In genomic region chr9:20743946-20744738, GRCm38 (mm10) we compare ENCODE assay signal across 8 mouse cellular contexts. TPM values are rescaled to one million over a fixed set of nuclear protein-coding genes. Genes with fewer than 3 reads are reported as not detected.
DNase-seq lines count a peak whose midpoint lies in the region; ATAC-seq and TF ChIP-seq lines count a peak whose summit lies in the region.

No protein-coding gene starts in this region.

- 16% methylated on average over 21 of the region's 22 CpGs for WGBS in heart, postnatal 0 days
- 17% methylated on average over 22 of the region's 22 CpGs for WGBS in heart, embryonic 10.5 days
- WGBS in midbrain, embryonic 16.5 days = 10% methylated on average over 22 of the region's 22 CpGs

- no peaks in the 10 kb centered on the region for H3K9me3 ChIP-seq in heart, postnatal 0 days (replicated peaks; ENCODE audit: control insufficient read depth, low read length)
- H3K9me3 ChIP-seq in heart, embryonic 10.5 days = no peaks in the 10 kb centered on the region
- H3K9me3 ChIP-seq in MEL (replicated peaks; ENCODE audit: insufficient read depth, low read length) = no peaks in the 10 kb centered on the region
- H3K9me3 ChIP-seq in midbrain, embryonic 16.5 days (replicated peaks; ENCODE audit: control insufficient read depth, low read length, poor library complexity, severe bottlenecking) = no peaks in the 10 kb centered on the region

- TF ChIP-seq POLR2A in MEL (IDR thresholded peaks at IDR 0.05; ENCODE audit: control insufficient read depth in 1 of 2, insufficient read depth in 1 of 2, low read depth in 1 of 2, low read length in 2 of 2, poor library complexity in 1 of 2) = no peak

- H3K27me3 ChIP-seq in heart, postnatal 0 days (ENCODE audit: control insufficient read depth, insufficient read depth, low read length) = peaks cover 66% of the 10 kb centered on the region
- peaks cover 79% of the 10 kb centered on the region for H3K27me3 ChIP-seq in heart, embryonic 10.5 days (ENCODE audit: insufficient read depth, poor library complexity, severe bottlenecking)
- peaks cover 13 to 18% of the 10 kb centered on the region in 2 experiments for H3K27me3 ChIP-seq in MEL (ENCODE audit: control insufficient read depth in 1 of 2, insufficient read depth in 2 of 2, low read length in 2 of 2)
- H3K27me3 ChIP-seq in midbrain, embryonic 16.5 days (ENCODE audit: control insufficient read depth, insufficient read depth, low read depth, low read length) = no peaks in the 10 kb centered on the region

- TF ChIP-seq EP300 in heart, postnatal 0 days (IDR thresholded peaks at IDR 0.05; ENCODE audit: low read depth) = no peak
- no peak for TF ChIP-seq EP300 in MEL (IDR thresholded peaks at IDR 0.05; ENCODE audit: low read depth in 1 of 2, low read length in 2 of 2)

- DNase-seq in heart, postnatal 0 days (ENCODE audit: low spot score) = no peak
- no peak for DNase-seq in heart, embryonic 10.5 days (ENCODE audit: low spot score)
- DNase-seq in A20 (ENCODE audit: low read depth, low spot score) (peak; percentile 48), MEL (ENCODE audit: low read depth, low spot score) (peak; percentile 85)
- DNase-seq in frontal cortex, postnatal 14 days (ENCODE audit: low spot score in 2 of 2) = peak; percentile 46 to 57
- DNase-seq in cerebellum, adult 11 months = no peak

- no peak for ATAC-seq in heart, postnatal 0 days (ENCODE audit: insufficient read depth, low read depth)
- no peak for ATAC-seq in midbrain, embryonic 16.5 days
- ATAC-seq in megakaryocyte-erythroid progenitor cell, adult 5-6 weeks (replicated peaks; ENCODE audit: low FRiP score, low TSS enrichment, poor library complexity, severe bottlenecking) = no peak

- H3K36me3 ChIP-seq in heart, postnatal 0 days (replicated peaks; ENCODE audit: control insufficient read depth, insufficient read depth, low read length) = no peaks in the 10 kb centered on the region
- H3K36me3 ChIP-seq in heart, embryonic 10.5 days = no peaks in the 10 kb centered on the region
- peaks cover 0 to 18% of the 10 kb centered on the region in 2 experiments; a peak in 2 of 4 replicates for H3K36me3 ChIP-seq in MEL (ENCODE audit: control insufficient read depth in 1 of 2, insufficient read depth in 2 of 2, low read length in 2 of 2)
- H3K36me3 ChIP-seq in midbrain, embryonic 16.5 days (ENCODE audit: control insufficient read depth, insufficient read depth, low read length) = no peaks in the 10 kb centered on the region

- no peak overlapping the region for H3K4me3 ChIP-seq in heart, postnatal 0 days (ENCODE audit: low read depth, low read length)
- no peak overlapping the region for H3K4me3 ChIP-seq in heart, embryonic 10.5 days
- H3K4me3 ChIP-seq in MEL (ENCODE audit: control insufficient read depth in 1 of 2, insufficient read depth in 1 of 2, low read depth in 2 of 2, low read length in 2 of 2) = no peak overlapping the region
- H3K4me3 ChIP-seq in midbrain, embryonic 16.5 days (ENCODE audit: low read depth, low read length) = peak overlapping the region; percentile 70

- no peak overlapping the region for H3K27ac ChIP-seq in heart, postnatal 0 days (ENCODE audit: low read depth)
- no peak overlapping the region for H3K27ac ChIP-seq in heart, embryonic 10.5 days
- H3K27ac ChIP-seq in MEL (ENCODE audit: control insufficient read depth, low read depth, low read length) = no peak overlapping the region
- no peak overlapping the region for H3K27ac ChIP-seq in midbrain, embryonic 16.5 days (ENCODE audit: low read length)

- peak; percentile 52 for TF ChIP-seq CTCF in heart, postnatal 0 days (IDR thresholded peaks at IDR 0.05; ENCODE audit: low read depth)
- TF ChIP-seq CTCF in MEL (IDR thresholded peaks at IDR 0.05 in 2 of 3, conservative IDR thresholded peaks at IDR 0.05 in 1 of 3; ENCODE audit: control insufficient read depth in 1 of 3, insufficient read depth in 1 of 3, low read depth in 2 of 3, low read length in 3 of 3, poor library complexity in 1 of 3, severe bottlenecking in 1 of 3) = peak; percentile 99 to 100 (median 100)

- peak; percentile 84 for TF ChIP-seq RAD21 in MEL (IDR thresholded peaks at IDR 0.05; ENCODE audit: low read depth, low read length)

- no peaks in the 10 kb centered on the region for H3K79me2 ChIP-seq in MEL (ENCODE audit: control insufficient read depth, insufficient read depth, low read length, poor library complexity)

- no peak overlapping the region for H3K4me2 ChIP-seq in heart, postnatal 0 days (ENCODE audit: low read depth, low read length)
- peak overlapping the region; percentile 68 for H3K4me2 ChIP-seq in midbrain, embryonic 16.5 days (ENCODE audit: low read length)

- H3K4me1 ChIP-seq in heart, postnatal 0 days (ENCODE audit: control insufficient read depth, insufficient read depth) = no peaks in the 10 kb centered on the region
- peaks cover 17% of the 10 kb centered on the region for H3K4me1 ChIP-seq in heart, embryonic 10.5 days
- peaks cover 10 to 38% of the 10 kb centered on the region in 2 experiments for H3K4me1 ChIP-seq in MEL (ENCODE audit: control insufficient read depth in 1 of 2, insufficient read depth in 2 of 2, low read length in 2 of 2)
- peaks cover 10% of the 10 kb centered on the region; the same call in 1 of the 2 replicates for H3K4me1 ChIP-seq in midbrain, embryonic 16.5 days (ENCODE audit: control insufficient read depth, insufficient read depth, low read length)

- H3K9ac ChIP-seq in heart, postnatal 0 days (replicated peaks; ENCODE audit: low read depth, low read length) = no peak overlapping the region
- no peak overlapping the region for H3K9ac ChIP-seq in MEL (ENCODE audit: control insufficient read depth, low read depth, low read length, poor library complexity, severe bottlenecking)
- H3K9ac ChIP-seq in midbrain, embryonic 16.5 days (ENCODE audit: low read depth, low read length) = peak overlapping the region; percentile 90

TF ChIP-seq in MEL, 35 proteins besides CTCF, POLR2A, EP300 and RAD21 (continues in another document):
- peak; percentile 40; the same call in 1 of the 2 replicates for TF ChIP-seq MXI1 (IDR thresholded peaks at IDR 0.05; ENCODE audit: low read depth, low read length)
- TF ChIP-seq MYC (IDR thresholded peaks at IDR 0.05; ENCODE audit: low read depth, low read length) = no peak
- no peak for TF ChIP-seq ZKSCAN1 (IDR thresholded peaks at IDR 0.05; ENCODE audit: low read depth, low read length)
- TF ChIP-seq ZNF384 (IDR thresholded peaks at IDR 0.05; ENCODE audit: low read depth, low read length) = peak; percentile 98
- TF ChIP-seq TAL1 (IDR thresholded peaks at IDR 0.05; ENCODE audit: low read length) = no peak
- no peak for TF ChIP-seq GATA1 (IDR thresholded peaks at IDR 0.05; ENCODE audit: low read depth, low read length)
- no peak for TF ChIP-seq NRF1 (IDR thresholded peaks at IDR 0.05; ENCODE audit: insufficient read depth, low read depth, low read length, poor library complexity, severe bottlenecking)
- TF ChIP-seq MAX (IDR thresholded peaks at IDR 0.05; ENCODE audit: low read length) = no peak; the same call in 1 of the 2 replicates
- peak; percentile 82; the same call in 1 of the 2 replicates for TF ChIP-seq MAZ (IDR thresholded peaks at IDR 0.05; ENCODE audit: low read depth, low read length)
- no peak for TF ChIP-seq ELF1 (IDR thresholded peaks at IDR 0.05; ENCODE audit: low read depth, low read length)
- 0 out of 2 replicates have a peak, but pooled peaks have one; percentile 16 for TF ChIP-seq NELFE (IDR thresholded peaks at IDR 0.05; ENCODE audit: low read depth, low read length)
- TF ChIP-seq MYB (IDR thresholded peaks at IDR 0.05; ENCODE audit: low read depth, low read length) = no peak
- peak; percentile 84 for TF ChIP-seq USF1 (IDR thresholded peaks at IDR 0.05; ENCODE audit: low read depth, low read length)
- TF ChIP-seq TBP (IDR thresholded peaks at IDR 0.05; ENCODE audit: low read depth, low read length) = no peak
- no peak for TF ChIP-seq UBTF (IDR thresholded peaks at IDR 0.05; ENCODE audit: borderline replicate concordance, insufficient read depth, low read depth, low read length)
- TF ChIP-seq ZC3H11A (IDR thresholded peaks at IDR 0.05; ENCODE audit: low read depth, low read length) = peak; percentile 46; the same call in 1 of the 2 replicates
- no peak for TF ChIP-seq TCF12 (IDR thresholded peaks at IDR 0.05; ENCODE audit: low read depth, low read length)
- no peak for TF ChIP-seq BHLHE40 (IDR thresholded peaks at IDR 0.05; ENCODE audit: borderline replicate concordance, low read depth, low read length)
- no peak for TF ChIP-seq CHD2 (IDR thresholded peaks at IDR 0.05; ENCODE audit: low read length)
- TF ChIP-seq CHD1 (IDR thresholded peaks at IDR 0.05; ENCODE audit: low read depth, low read length) = no peak
- TF ChIP-seq E2F4 (IDR thresholded peaks at IDR 0.05; ENCODE audit: borderline replicate concordance, low read depth, low read length) = no peak
- 0 out of 4 replicates have a peak, but pooled peaks of 1 of the 2 experiments have one; percentile 5 for TF ChIP-seq USF2 (IDR thresholded peaks at IDR 0.05; ENCODE audit: borderline replicate concordance in 1 of 2, insufficient read depth in 1 of 2, low read depth in 1 of 2, low read length in 2 of 2)
- no peak for TF ChIP-seq POLR2AphosphoS2 (IDR thresholded peaks at IDR 0.05; ENCODE audit: low read length)
- TF ChIP-seq ZMIZ1 (IDR thresholded peaks at IDR 0.05; ENCODE audit: low read depth, low read length) = no peak
- no peak for TF ChIP-seq MEF2A (IDR thresholded peaks at IDR 0.05; ENCODE audit: extremely low read depth, insufficient replicate concordance, low read depth, low read length, poor library complexity, severe bottlenecking)
- peak; percentile 80 for TF ChIP-seq SMC3 (IDR thresholded peaks at IDR 0.05; ENCODE audit: low read depth, low read length)
- TF ChIP-seq KAT2A (conservative IDR thresholded peaks at IDR 0.05; ENCODE audit: low read depth, low read length) = no peak
- no peak for TF ChIP-seq SIN3A (IDR thresholded peaks at IDR 0.05; ENCODE audit: low read length)

RNA-seq across cellular contexts. Expression of gene Olfm2, which starts 2.0 kb away (rescaled TPM):
- total RNA-seq in heart, postnatal 0 days (2014; rRNA removed; ENCODE audit: low replicate concordance) = 3.1 TPM in 1 of 2 replicates, not detected in the other
- 0.20 and 0.34 TPM in 2 replicates for polyA plus RNA-seq in heart, postnatal 0 days (2015; fragmentation: Nextera tagmentation; extraction: Ambion mirVana)
- 1.3 and 3.2 TPM in 2 replicates for polyA plus RNA-seq in heart, embryonic 10.5 days (2016; fragmentation: Nextera tagmentation; extraction: Ambion mirVana)
- 0.26 and 0.54 TPM in 2 replicates for total RNA-seq in MEL (2012; rRNA removed)
- 1 to 10 TPM in 1 of 2 experiments, not detected in 1; 1.9 TPM for polyA plus RNA-seq in MEL (2012; ENCODE audit: insufficient read depth in 1 of 2, insufficient read length in 2 of 2, low read depth in 1 of 2, low replicate concordance in 2 of 2, missing spikeins in 1 of 2)
- polyA plus RNA-seq in midbrain, embryonic 16.5 days (2015; fragmentation: Nextera tagmentation; extraction: Ambion mirVana) = 225 and 251 TPM in 2 replicates
- not detected in 2 replicates for total RNA-seq in megakaryocyte-erythroid progenitor cell, adult 5-6 weeks (2014; fragmentation: Nextera tagmentation)
- total RNA-seq in megakaryocyte-erythroid progenitor cell, adult 5-6 weeks (2017) = not detected in 2 replicates

Comparison
In these comparisons a context has a peak if more than half of its experiments do, and no peak if none do; other contexts are left out.
1. DNase-seq: peak in A20 (single experiment), MEL (single experiment) and frontal cortex, postnatal 14 days (2 of 2); none in heart, postnatal 0 days (single experiment), heart, embryonic 10.5 days (single experiment) and cerebellum, adult 11 months (single experiment).
2. RNA of gene Olfm2, which starts 2.0 kb away (polyA plus RNA-seq): 225 to 251 TPM in midbrain, embryonic 16.5 days; 1.3 to 3.2 TPM in heart, embryonic 10.5 days, 1.9 TPM in MEL and 0.20 to 0.34 TPM in heart, postnatal 0 days; every median in the first group is over 10 times any median in the second.